Mouse (Mus musculus): Measurements from ENCODE around the gene Trappc3l. TPM values are rescaled to one million over a fixed set of nuclear protein-coding genes. Genes with fewer than 3 reads are reported as not detected.

Gene Trappc3l
- polyA plus RNA-seq, 1 experiment from 2014 or later: not detected

- Histone ChIP-seq H3K4me3 (ENCODE audit: low read depth, low read length) (no peak overlapping the region), H3K4me2 (ENCODE audit: low read depth, low read length) (no peak overlapping the region), H3K36me3 (ENCODE audit: control insufficient read depth, insufficient read depth, low read length) (no peaks in the 10 kb centered on the region), H3K9me3 (ENCODE audit: control insufficient read depth, low read length) (no peaks in the 10 kb centered on the region), H3K27me3 (ENCODE audit: control insufficient read depth, insufficient read depth, low read length) (no peaks in the 10 kb centered on the region), H3K9ac (replicated peaks; ENCODE audit: low read depth, low read length) (no peak overlapping the region), H3K27ac (ENCODE audit: low read depth, low read length) (no peak overlapping the region), H3K4me1 (ENCODE audit: control insufficient read depth, insufficient read depth, low read length) (no peaks in the 10 kb centered on the region)
- 14% methylated on average over 5 of the region's 5 CpGs for WGBS
- peak; percentile 86 for ATAC-seq (ENCODE audit: low read depth)
Measured at GRCm38 (mm10) chr10:34036587-34036986, 810 bp upstream of the Trappc3l start.

DNA sequence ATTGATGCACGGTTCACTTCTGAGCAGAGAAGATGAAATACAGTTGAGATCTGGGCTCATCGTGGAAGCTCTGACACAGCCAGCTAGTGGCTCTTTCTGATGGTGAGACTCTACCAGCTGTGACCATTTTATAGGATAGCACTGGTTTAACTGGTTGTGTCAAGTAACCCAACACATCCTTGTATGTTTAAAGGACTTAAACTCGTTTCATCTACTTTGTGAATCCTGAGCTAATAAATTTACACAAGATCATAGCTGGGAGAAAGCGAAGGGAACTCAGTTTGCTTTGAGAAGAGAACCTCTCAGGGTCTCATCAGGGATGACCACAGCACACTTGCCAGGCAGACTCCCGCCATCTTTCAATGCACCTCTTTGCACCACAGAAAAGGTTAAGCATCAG lies 6.8 kb downstream of the Trappc3l start, which contains the start of gene Calhm4:
Gene Calhm4 (minus strand): TSS at position 101 of the 400 bp plus-strand sequence.
- WGBS: 89% methylated on average over 5 of the region's 5 CpGs
- no peaks in the 10 kb centered on the region for H3K4me1 ChIP-seq (ENCODE audit: control insufficient read depth, insufficient read depth, low read length)

DNA sequence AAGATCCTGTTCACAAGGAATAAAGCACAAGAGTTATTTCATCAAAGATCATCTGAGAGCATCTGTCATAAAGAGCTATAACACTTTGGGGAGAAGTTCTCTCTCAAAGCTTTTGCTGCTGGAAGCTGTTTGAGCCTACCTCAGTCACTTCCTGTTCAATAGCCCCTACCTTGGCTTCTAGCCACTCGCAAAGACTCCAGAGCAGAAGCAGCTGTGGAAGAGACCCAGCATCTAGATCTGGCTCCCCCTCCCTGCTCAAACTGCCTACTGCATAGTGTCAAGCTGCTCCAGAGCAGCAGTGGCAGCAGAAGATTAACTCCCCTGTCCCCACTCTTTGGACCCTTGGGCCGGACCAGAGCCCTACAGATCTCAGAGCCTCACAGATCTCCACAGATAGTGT lies 16.6 kb downstream of the Trappc3l start:
- Histone ChIP-seq H3K4me3 (ENCODE audit: low read depth, low read length) (no peak overlapping the region), H3K27me3 (ENCODE audit: control insufficient read depth, insufficient read depth, low read length) (no peaks in the 10 kb centered on the region), H3K27ac (ENCODE audit: low read depth, low read length) (no peak overlapping the region), H3K36me3 (ENCODE audit: control insufficient read depth, insufficient read depth, low read length) (no peaks in the 10 kb centered on the region), H3K4me1 (ENCODE audit: control insufficient read depth, insufficient read depth, low read length) (no peaks in the 10 kb centered on the region), H3K9me3 (ENCODE audit: control insufficient read depth, low read length) (no peaks in the 10 kb centered on the region), H3K9ac (replicated peaks; ENCODE audit: low read depth, low read length) (no peak overlapping the region), H3K4me2 (ENCODE audit: low read depth, low read length) (no peak overlapping the region)
- 91% methylated on average over 2 of the region's 2 CpGs for WGBS
- no peak for ATAC-seq (ENCODE audit: low read depth)

More for the DNA sequence above, 6.8 kb downstream of the Trappc3l start, which contains the start of gene Calhm4:
- Histone ChIP-seq H3K9ac (replicated peaks; ENCODE audit: low read depth, low read length) (no peak within 1 kb of the TSS), H3K4me3 (ENCODE audit: low read depth, low read length) (no peak within 1 kb of the TSS), H3K27me3 (ENCODE audit: control insufficient read depth, insufficient read depth, low read length) (no peaks in the 10 kb centered on the region), H3K4me2 (ENCODE audit: low read depth, low read length) (no peak within 1 kb of the TSS), H3K27ac (ENCODE audit: low read depth, low read length) (no peak within 1 kb of the TSS), H3K36me3 (ENCODE audit: control insufficient read depth, insufficient read depth, low read length) (no peaks in the 10 kb centered on the region), H3K9me3 (ENCODE audit: control insufficient read depth, low read length) (no peaks in the 10 kb centered on the region)
- ATAC-seq (ENCODE audit: low read depth): no peak

DNA sequence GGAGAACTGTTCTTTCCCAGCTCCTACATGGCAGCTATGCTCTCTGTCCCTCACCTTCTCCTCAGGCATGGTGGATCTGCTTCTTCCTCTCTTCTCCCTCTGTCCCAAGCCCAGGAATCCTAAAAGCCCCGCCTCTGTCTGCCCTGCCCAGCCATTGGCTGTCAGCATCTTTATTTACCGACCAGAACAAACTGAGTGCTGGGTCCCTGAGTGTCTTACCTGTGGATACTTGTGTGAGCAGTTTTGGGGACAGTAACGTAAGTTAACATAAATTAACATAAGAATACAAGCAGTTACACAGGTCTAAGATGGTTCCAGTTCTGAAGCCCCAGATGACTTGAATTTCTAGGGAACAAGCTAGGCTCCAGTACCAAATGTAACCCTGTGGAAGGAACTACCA lies 29.2 kb downstream of the Trappc3l start:
- no peak overlapping the region for H3K4me3 ChIP-seq (ENCODE audit: low read depth, low read length)
- H3K9ac ChIP-seq (replicated peaks; ENCODE audit: low read depth, low read length): no peak overlapping the region
- 77% methylated on average over 3 of the region's 3 CpGs for WGBS
- ATAC-seq (ENCODE audit: low read depth): no peak
- H3K9me3 ChIP-seq (ENCODE audit: control insufficient read depth, low read length): no peaks in the 10 kb centered on the region
- H3K27ac ChIP-seq (ENCODE audit: low read depth, low read length): no peak overlapping the region
- H3K4me1 ChIP-seq (ENCODE audit: control insufficient read depth, insufficient read depth, low read length): no peaks in the 10 kb centered on the region
- H3K27me3 ChIP-seq (ENCODE audit: control insufficient read depth, insufficient read depth, low read length): no peaks in the 10 kb centered on the region
- no peak overlapping the region for H3K4me2 ChIP-seq (ENCODE audit: low read depth, low read length)
- no peaks in the 10 kb centered on the region for H3K36me3 ChIP-seq (ENCODE audit: control insufficient read depth, insufficient read depth, low read length)

GRCm38 (mm10) chr10:34069606-34070005 lies 32.2 kb downstream of the Trappc3l start:
- no peaks in the 10 kb centered on the region for H3K27me3 ChIP-seq (ENCODE audit: control insufficient read depth, insufficient read depth, low read length)
- 74% methylated on average over 1 of the region's 1 CpGs for WGBS
- H3K9ac ChIP-seq (replicated peaks; ENCODE audit: low read depth, low read length): no peak overlapping the region
- ATAC-seq (ENCODE audit: low read depth): no peak
- H3K4me1 ChIP-seq (ENCODE audit: control insufficient read depth, insufficient read depth, low read length): no peaks in the 10 kb centered on the region
- no peaks in the 10 kb centered on the region for H3K9me3 ChIP-seq (ENCODE audit: control insufficient read depth, low read length)
- no peak overlapping the region for H3K27ac ChIP-seq (ENCODE audit: low read depth, low read length)
- H3K4me2 ChIP-seq (ENCODE audit: low read depth, low read length): no peak overlapping the region
- H3K36me3 ChIP-seq (ENCODE audit: control insufficient read depth, insufficient read depth, low read length): no peaks in the 10 kb centered on the region
- no peak overlapping the region for H3K4me3 ChIP-seq (ENCODE audit: low read depth, low read length)

GRCm38 (mm10) chr10:34070999-34071492 lies 33.6 kb downstream of the Trappc3l start:
- WGBS: 65% methylated on average over 5 of the region's 5 CpGs
- Histone ChIP-seq H3K27me3 (ENCODE audit: control insufficient read depth, insufficient read depth, low read length) (no peaks in the 10 kb centered on the region), H3K9ac (replicated peaks; ENCODE audit: low read depth, low read length) (no peak overlapping the region), H3K4me3 (ENCODE audit: low read depth, low read length) (no peak overlapping the region), H3K27ac (ENCODE audit: low read depth, low read length) (no peak overlapping the region), H3K4me2 (ENCODE audit: low read depth, low read length) (no peak overlapping the region), H3K36me3 (ENCODE audit: control insufficient read depth, insufficient read depth, low read length) (no peaks in the 10 kb centered on the region), H3K9me3 (ENCODE audit: control insufficient read depth, low read length) (no peaks in the 10 kb centered on the region), H3K4me1 (ENCODE audit: control insufficient read depth, insufficient read depth, low read length) (no peaks in the 10 kb centered on the region)
- no peak for ATAC-seq (ENCODE audit: low read depth)

DNA sequence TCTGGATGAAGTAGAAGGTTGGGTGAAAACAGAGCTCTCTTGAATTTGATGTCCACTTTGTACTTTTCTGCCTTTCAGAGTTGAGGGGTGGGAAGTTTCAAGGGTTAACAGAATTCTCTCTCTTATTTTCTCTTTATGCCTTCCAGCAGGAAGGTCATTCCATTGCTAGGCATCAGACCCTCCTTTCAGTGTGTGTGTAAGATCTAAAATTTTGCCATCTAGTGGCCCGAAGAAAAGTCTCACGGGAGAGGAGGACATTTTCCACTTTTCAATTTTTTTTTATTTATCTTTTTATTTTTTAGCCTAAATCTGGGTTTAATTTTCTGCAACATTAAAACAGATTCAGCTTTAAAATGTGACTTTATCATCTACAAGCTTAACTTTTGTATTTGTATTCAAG lies 34.3 kb downstream of the Trappc3l start:
- Histone ChIP-seq H3K36me3 (ENCODE audit: control insufficient read depth, insufficient read depth, low read length) (no peaks in the 10 kb centered on the region), H3K27me3 (ENCODE audit: control insufficient read depth, insufficient read depth, low read length) (no peaks in the 10 kb centered on the region), H3K9me3 (ENCODE audit: control insufficient read depth, low read length) (no peaks in the 10 kb centered on the region), H3K9ac (replicated peaks; ENCODE audit: low read depth, low read length) (no peak overlapping the region), H3K27ac (ENCODE audit: low read depth, low read length) (no peak overlapping the region), H3K4me2 (ENCODE audit: low read depth, low read length) (no peak overlapping the region), H3K4me3 (ENCODE audit: low read depth, low read length) (no peak overlapping the region), H3K4me1 (ENCODE audit: control insufficient read depth, insufficient read depth, low read length) (no peaks in the 10 kb centered on the region)
- 68% methylated on average over 2 of the region's 2 CpGs for WGBS
- ATAC-seq (ENCODE audit: low read depth): no peak

GRCm38 (mm10) chr10:34074522-34075200 lies 37.3 kb downstream of the Trappc3l start:
- no peak overlapping the region for H3K9ac ChIP-seq (replicated peaks; ENCODE audit: low read depth, low read length)
- H3K4me2 ChIP-seq (ENCODE audit: low read depth, low read length): no peak overlapping the region
- no peaks in the 10 kb centered on the region for H3K9me3 ChIP-seq (ENCODE audit: control insufficient read depth, low read length)
- 86% methylated on average over 5 of the region's 5 CpGs for WGBS
- ATAC-seq (ENCODE audit: low read depth): no peak
- H3K36me3 ChIP-seq (ENCODE audit: control insufficient read depth, insufficient read depth, low read length): no peaks in the 10 kb centered on the region
- no peak overlapping the region for H3K4me3 ChIP-seq (ENCODE audit: low read depth, low read length)
- H3K27ac ChIP-seq (ENCODE audit: low read depth, low read length): no peak overlapping the region
- H3K27me3 ChIP-seq (ENCODE audit: control insufficient read depth, insufficient read depth, low read length): no peaks in the 10 kb centered on the region
- H3K4me1 ChIP-seq (ENCODE audit: control insufficient read depth, insufficient read depth, low read length): no peaks in the 10 kb centered on the region

DNA sequence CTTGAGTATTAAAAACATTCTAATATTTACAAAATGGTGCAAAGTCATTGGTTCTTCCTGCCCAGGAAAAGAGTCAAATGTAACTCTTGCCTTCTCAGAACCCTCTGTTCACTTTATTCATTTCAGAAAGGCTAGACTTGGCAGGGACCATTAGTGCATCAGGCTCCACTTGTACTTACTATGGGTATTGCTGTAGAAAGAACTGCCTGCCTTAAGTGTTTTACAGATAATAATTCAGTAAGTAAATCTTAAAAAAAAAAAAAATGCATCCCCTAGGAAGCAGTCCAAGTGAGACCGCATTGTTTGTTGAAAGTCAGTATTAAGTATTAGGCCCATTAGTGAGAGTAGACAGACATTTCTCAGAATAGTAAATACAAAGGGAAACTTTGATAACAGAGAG lies 49.1 kb downstream of the Trappc3l start:
- H3K36me3 ChIP-seq (ENCODE audit: control insufficient read depth, insufficient read depth, low read length): no peaks in the 10 kb centered on the region
- WGBS: 80% methylated on average over 1 of the region's 1 CpGs
- no peaks in the 10 kb centered on the region for H3K27me3 ChIP-seq (ENCODE audit: control insufficient read depth, insufficient read depth, low read length)

More for the DNA sequence above, 49.1 kb downstream of the Trappc3l start:
- no peak for ATAC-seq (ENCODE audit: low read depth)
- Histone ChIP-seq H3K4me2 (ENCODE audit: low read depth, low read length) (no peak overlapping the region), H3K27ac (ENCODE audit: low read depth, low read length) (no peak overlapping the region), H3K9ac (replicated peaks; ENCODE audit: low read depth, low read length) (no peak overlapping the region), H3K4me1 (ENCODE audit: control insufficient read depth, insufficient read depth, low read length) (no peaks in the 10 kb centered on the region), H3K4me3 (ENCODE audit: low read depth, low read length) (no peak overlapping the region), H3K9me3 (ENCODE audit: control insufficient read depth, low read length) (no peaks in the 10 kb centered on the region)
